In genomic region chr12:48604401-48605197, GRCm38 (mm10) we compare ENCODE assay signal across 21 mouse cellular contexts.
DNase-seq lines count a peak whose midpoint lies in the region; ATAC-seq and TF ChIP-seq lines count a peak whose summit lies in the region.
"Had no signal": no experiment of that assay in that cellular context is flagged by ENCODE, and none has a peak within 500 bp of the region (broad histone marks: within the 10 kb centered on the region; RNA-seq: fewer than 3 reads in every experiment).

No protein-coding gene starts in this region.

- peak; percentile 91 to 94 for TF ChIP-seq EP300 in MEL (IDR thresholded peaks at IDR 0.05; ENCODE audit: low read depth in 1 of 2, low read length in 2 of 2)

- no peak for TF ChIP-seq RAD21 in MEL (IDR thresholded peaks at IDR 0.05; ENCODE audit: low read depth, low read length)

- H3K4me3 ChIP-seq in G1E (ENCODE audit: low read depth, low read length) (no peak overlapping the region), MEL (ENCODE audit: control insufficient read depth in 1 of 2, insufficient read depth in 1 of 2, low read depth in 2 of 2, low read length in 2 of 2) (peak overlapping the region in 1 of 2 experiments; percentile 16; a peak in 1 of 4 replicates)
- no peak overlapping the region for H3K4me3 ChIP-seq in forebrain, postnatal 0 days (ENCODE audit: low read depth, low read length)
- H3K4me3 ChIP-seq: embryonic facial prominence, embryonic 12.5 days; embryonic facial prominence, embryonic 15.5 days; forebrain, embryonic 13.5 days; forebrain, embryonic 15.5 days; gastrocnemius, adult 2 months had no signal

- H3K36me3 ChIP-seq in G1E (replicated peaks) (no peaks in the 10 kb centered on the region), MEL (ENCODE audit: control insufficient read depth in 1 of 2, insufficient read depth in 2 of 2, low read length in 2 of 2) (peaks cover 0 to 21% of the 10 kb centered on the region in 2 experiments; a peak in 2 of 4 replicates)
- H3K36me3 ChIP-seq in forebrain, postnatal 0 days (ENCODE audit: insufficient read depth): no peaks in the 10 kb centered on the region
- H3K36me3 ChIP-seq: embryonic facial prominence, embryonic 12.5 days; embryonic facial prominence, embryonic 15.5 days; forebrain, embryonic 15.5 days had no signal

- peak overlapping the region; percentile 75 for H3K27ac ChIP-seq in MEL (ENCODE audit: control insufficient read depth, low read depth, low read length)
- no peak overlapping the region for H3K27ac ChIP-seq in forebrain, postnatal 0 days (ENCODE audit: low read depth, low read length)
- H3K27ac ChIP-seq: embryonic facial prominence, embryonic 12.5 days; embryonic facial prominence, embryonic 15.5 days; forebrain, embryonic 13.5 days; forebrain, embryonic 15.5 days; gastrocnemius, adult 2 months had no signal

- WGBS in forebrain, postnatal 0 days: 86% methylated on average over 5 of the region's 5 CpGs

- H3K9ac ChIP-seq in MEL (ENCODE audit: control insufficient read depth, low read depth, low read length, poor library complexity, severe bottlenecking): no peak overlapping the region
- H3K9ac ChIP-seq in forebrain, postnatal 0 days: no peak overlapping the region
- H3K9ac ChIP-seq: embryonic facial prominence, embryonic 12.5 days; embryonic facial prominence, embryonic 15.5 days; forebrain, embryonic 13.5 days; forebrain, embryonic 15.5 days had no signal

- peaks cover 3% of the 10 kb centered on the region for H3K9me3 ChIP-seq in G1E (replicated peaks)
- no peaks in the 10 kb centered on the region for H3K9me3 ChIP-seq in MEL (replicated peaks; ENCODE audit: insufficient read depth, low read length)
- no peaks in the 10 kb centered on the region for H3K9me3 ChIP-seq in forebrain, postnatal 0 days (ENCODE audit: low read length)
- H3K9me3 ChIP-seq: embryonic facial prominence, embryonic 12.5 days; embryonic facial prominence, embryonic 15.5 days; forebrain, embryonic 13.5 days; forebrain, embryonic 15.5 days had no signal

- peaks cover 39% of the 10 kb centered on the region for H3K4me1 ChIP-seq in G1E (ENCODE audit: insufficient read depth, low read depth, low read length)
- H3K4me1 ChIP-seq in MEL (ENCODE audit: control insufficient read depth in 1 of 2, insufficient read depth in 2 of 2, low read length in 2 of 2): peaks cover 7 to 16% of the 10 kb centered on the region in 2 experiments; a peak in 3 of 4 replicates
- no peaks in the 10 kb centered on the region for H3K4me1 ChIP-seq in forebrain, postnatal 0 days (ENCODE audit: insufficient read depth)
- H3K4me1 ChIP-seq: embryonic facial prominence, embryonic 12.5 days; embryonic facial prominence, embryonic 15.5 days; forebrain, embryonic 13.5 days; forebrain, embryonic 15.5 days had no signal

- no peak overlapping the region for H3K4me2 ChIP-seq in forebrain, postnatal 0 days (ENCODE audit: low read depth)
- H3K4me2 ChIP-seq: embryonic facial prominence, embryonic 12.5 days; embryonic facial prominence, embryonic 15.5 days; forebrain, embryonic 13.5 days; forebrain, embryonic 15.5 days had no signal

- no peak for TF ChIP-seq CTCF in G1E (IDR thresholded peaks at IDR 0.05; ENCODE audit: low read depth, low read length)
- TF ChIP-seq CTCF in MEL (IDR thresholded peaks at IDR 0.05 in 2 of 3, conservative IDR thresholded peaks at IDR 0.05 in 1 of 3; ENCODE audit: control insufficient read depth in 1 of 3, insufficient read depth in 1 of 3, low read depth in 2 of 3, low read length in 3 of 3, poor library complexity in 1 of 3, severe bottlenecking in 1 of 3): no peak
- TF ChIP-seq CTCF in forebrain, postnatal 0 days (IDR thresholded peaks at IDR 0.05; ENCODE audit: low read depth): no peak

- DNase-seq in cerebellum, postnatal 14 days: peak; percentile 17 to 29
- DNase-seq in cerebellum, postnatal 36 days: no peak
- DNase-seq in G1E (ENCODE audit: low spot score): peak; percentile 37
- DNase-seq in MEL (ENCODE audit: low read depth, low spot score): peak; percentile 65
- peak; percentile 1 for DNase-seq in Muller cell, postnatal 12 days (ENCODE audit: inconsistent ontology term)
- no peak for DNase-seq in gastrocnemius, postnatal 25 days
- DNase-seq in forebrain, postnatal 0 days: no peak
- DNase-seq in thymus, adult 18-20 months: no peak
- DNase-seq: adrenal gland, adult 2 months; adrenal gland, postnatal 10 days; adrenal gland, postnatal 25 days; cerebellum, adult 11 months; cerebellum, adult 18-20 months; cerebellum, adult 8-10 months; cerebellum, adult 9-11 months; embryo, embryonic 11 days; gastrocnemius, adult 2 months had no signal

- H3K27me3 ChIP-seq in G1E (ENCODE audit: insufficient read depth, low read length) (no peaks in the 10 kb centered on the region), MEL (ENCODE audit: control insufficient read depth in 1 of 2, insufficient read depth in 2 of 2, low read length in 2 of 2) (no peaks in the 10 kb centered on the region)
- no peaks in the 10 kb centered on the region for H3K27me3 ChIP-seq in forebrain, postnatal 0 days (ENCODE audit: insufficient read depth, low read length)
- H3K27me3 ChIP-seq: embryonic facial prominence, embryonic 12.5 days; embryonic facial prominence, embryonic 15.5 days; forebrain, embryonic 13.5 days; forebrain, embryonic 15.5 days had no signal

- no peak for TF ChIP-seq POLR2A in MEL (IDR thresholded peaks at IDR 0.05; ENCODE audit: control insufficient read depth in 1 of 2, insufficient read depth in 1 of 2, low read depth in 1 of 2, low read length in 2 of 2, poor library complexity in 1 of 2)

- H3K79me2 ChIP-seq in MEL (ENCODE audit: control insufficient read depth, insufficient read depth, low read length, poor library complexity): no peaks in the 10 kb centered on the region

- peak; percentile 95 for ATAC-seq in G1E (ENCODE audit: extremely low read depth, insufficient number of reproducible peaks, low FRiP score, poor library complexity, severe bottlenecking)
- ATAC-seq in forebrain, postnatal 0 days: no peak
- ATAC-seq: forebrain, embryonic 13.5 days; forebrain, embryonic 15.5 days had no signal

TF ChIP-seq in MEL, 35 proteins besides CTCF, POLR2A, EP300 and RAD21:
- TF ChIP-seq BHLHE40 (IDR thresholded peaks at IDR 0.05; ENCODE audit: borderline replicate concordance, low read depth, low read length) (no peak), UBTF (IDR thresholded peaks at IDR 0.05; ENCODE audit: borderline replicate concordance, insufficient read depth, low read depth, low read length) (no peak), MAFK (IDR thresholded peaks at IDR 0.05; ENCODE audit: borderline replicate concordance, low read depth, low read length) (no peak), E2F4 (IDR thresholded peaks at IDR 0.05; ENCODE audit: borderline replicate concordance, low read depth, low read length) (no peak), POLR2AphosphoS5 (IDR thresholded peaks at IDR 0.05; ENCODE audit: borderline replicate concordance, low read depth, low read length) (no peak), TCF12 (IDR thresholded peaks at IDR 0.05; ENCODE audit: low read depth, low read length) (peak; percentile 92), NRF1 (IDR thresholded peaks at IDR 0.05; ENCODE audit: insufficient read depth, low read depth, low read length, poor library complexity, severe bottlenecking) (no peak), SMC3 (IDR thresholded peaks at IDR 0.05; ENCODE audit: low read depth, low read length) (no peak), POLR2AphosphoS2 (IDR thresholded peaks at IDR 0.05; ENCODE audit: low read length) (no peak), JUND (IDR thresholded peaks at IDR 0.05; ENCODE audit: low read depth, low read length) (no peak), NELFE (IDR thresholded peaks at IDR 0.05; ENCODE audit: low read depth, low read length) (no peak), TAL1 (IDR thresholded peaks at IDR 0.05; ENCODE audit: low read length) (peak; percentile 70), KAT2A (conservative IDR thresholded peaks at IDR 0.05; ENCODE audit: low read depth, low read length) (no peak), GATA1 (IDR thresholded peaks at IDR 0.05; ENCODE audit: low read depth, low read length) (peak; percentile 87), ETS1 (IDR thresholded peaks at IDR 0.05; ENCODE audit: low read depth, low read length) (peak; percentile 76; the same call in 1 of the 2 replicates), ZNF384 (IDR thresholded peaks at IDR 0.05; ENCODE audit: low read depth, low read length) (no peak), MYB (IDR thresholded peaks at IDR 0.05; ENCODE audit: low read depth, low read length) (peak; percentile 85), MEF2A (IDR thresholded peaks at IDR 0.05; ENCODE audit: extremely low read depth, insufficient replicate concordance, low read depth, low read length, poor library complexity, severe bottlenecking) (no peak), MAZ (IDR thresholded peaks at IDR 0.05; ENCODE audit: low read depth, low read length) (no peak), ELF1 (IDR thresholded peaks at IDR 0.05; ENCODE audit: low read depth, low read length) (peak; percentile 24; the same call in 1 of the 2 replicates), ZMIZ1 (IDR thresholded peaks at IDR 0.05; ENCODE audit: low read depth, low read length) (no peak), MAX (IDR thresholded peaks at IDR 0.05; ENCODE audit: low read length) (no peak), SIN3A (IDR thresholded peaks at IDR 0.05; ENCODE audit: low read length) (0 out of 2 replicates have a peak, but pooled peaks have one; percentile 6), ZKSCAN1 (IDR thresholded peaks at IDR 0.05; ENCODE audit: low read depth, low read length) (no peak), HCFC1 (IDR thresholded peaks at IDR 0.05; ENCODE audit: low read depth, low read length) (no peak), CHD2 (IDR thresholded peaks at IDR 0.05; ENCODE audit: low read length) (no peak; the same call in 1 of the 2 replicates), TBP (IDR thresholded peaks at IDR 0.05; ENCODE audit: low read depth, low read length) (no peak), MXI1 (IDR thresholded peaks at IDR 0.05; ENCODE audit: low read depth, low read length) (no peak; the same call in 1 of the 2 replicates), USF2 (IDR thresholded peaks at IDR 0.05; ENCODE audit: borderline replicate concordance in 1 of 2, insufficient read depth in 1 of 2, low read depth in 1 of 2, low read length in 2 of 2) (no peak), USF1 (IDR thresholded peaks at IDR 0.05; ENCODE audit: low read depth, low read length) (no peak), MYC (IDR thresholded peaks at IDR 0.05; ENCODE audit: low read depth, low read length) (no peak), CHD1 (IDR thresholded peaks at IDR 0.05; ENCODE audit: low read depth, low read length) (no peak), ZC3H11A (IDR thresholded peaks at IDR 0.05; ENCODE audit: low read depth, low read length) (no peak), GABPA (IDR thresholded peaks at IDR 0.05; ENCODE audit: low read depth, low read length) (no peak), RCOR1 (IDR thresholded peaks at IDR 0.05; ENCODE audit: low read depth, low read length) (peak; percentile 58)
TF ChIP-seq in MEL: peak in this region for 8.

Comparison
In these comparisons a context has a peak if more than half of its experiments do, and no peak if none do; other contexts are left out.
1. DNase-seq: peak in cerebellum, postnatal 14 days (2 of 2), G1E (single experiment), MEL (single experiment) and Muller cell, postnatal 12 days (single experiment); none in cerebellum, postnatal 36 days (0 of 2), gastrocnemius, postnatal 25 days (single experiment), forebrain, postnatal 0 days (single experiment) and thymus, adult 18-20 months (0 of 2).